Mouse (Mus musculus) liver, postnatal 0 days (tissue): Measurements from ENCODE around the gene Eid1.

Source experiments
- CTCF ChIP-seq: sonication (generic); IDR thresholded peaks from 2 replicates; pipeline ENCODE4 v1.5.1; 2016; ENCODE audit warnings: antibody characterized with exemption, low read depth
- EP300 ChIP-seq: IDR thresholded peaks from 2 replicates; pipeline ENCODE4 v1.6.1; 2016; ENCODE audit warnings: antibody characterized with exemption, low read depth, mild to moderate bottlenecking

GRCm38 (mm10) chr2:125681811-125682210 is 8.9 kb downstream of the Eid1 start:
- TF ChIP-seq CTCF (no peak), EP300 (no peak)
